Mouse (Mus musculus) liver, embryonic 16.5 days (tissue): ENCODE data around the gene Epm2aip1. TPM values are rescaled to one million over a fixed set of nuclear protein-coding genes. Genes with fewer than 3 reads are reported as not detected.

ENCODE experiments used
- ATAC-seq: fragments of 200-750 bp; cut with Nextera tagmentation; 2 replicates; pipeline ENCODE4 v1.8.0; 2017; ENCODE audit warnings: low read depth, mild to moderate bottlenecking, moderate number of reproducible peaks, moderate library complexity
- H3K27ac ChIP-seq: fragments of 300-500 bp; sonication (generic); 2 replicates; pipeline ENCODE4 v1.5.1; 2014; ENCODE audit warnings: mild to moderate bottlenecking, low read length
- H3K27me3 ChIP-seq: fragments of 300-500 bp; sonication (generic); 2 replicates; pipeline ENCODE4 v1.6.1; 2014; ENCODE audit warnings: low read depth, low read length, mixed read lengths; ENCODE audit not compliant: control insufficient read depth, insufficient read depth
- H3K36me3 ChIP-seq: fragments of 300-500 bp; sonication (generic); 2 replicates; pipeline ENCODE4 v1.6.1; 2014; ENCODE audit warnings: mild to moderate bottlenecking; ENCODE audit not compliant: control insufficient read depth, insufficient read depth
- H3K4me1 ChIP-seq: fragments of 300-500 bp; sonication (generic); 2 replicates; pipeline ENCODE4 v1.6.1; 2014; ENCODE audit warnings: low read depth, low read length, mixed read lengths; ENCODE audit not compliant: control insufficient read depth
- H3K4me2 ChIP-seq: fragments of 300-500 bp; sonication (generic); 2 replicates; pipeline ENCODE4 v1.6.1; 2014; ENCODE audit warnings: low read depth, low read length, mixed read lengths
- H3K4me3 ChIP-seq: fragments of 300-500 bp; sonication (generic); 2 replicates; pipeline ENCODE4 v1.5.1; 2014; ENCODE audit warnings: low read depth, mild to moderate bottlenecking, low read length
- H3K9ac ChIP-seq: fragments of 300-500 bp; sonication (generic); 2 replicates; pipeline ENCODE4 v1.6.1; 2014; ENCODE audit warnings: low read depth, low read length
- H3K9me3 ChIP-seq: fragments of 300-500 bp; sonication (generic); replicated peaks from 2 replicates; pipeline ENCODE4 v1.6.1; 2016; ENCODE audit warnings: low read length; ENCODE audit not compliant: control insufficient read depth
- WGBS: fragments of 180-500 bp; shearing (Covaris S2); extraction: QIAGEN DNeasy Blood & Tissue Kit; methylation state at CpG from one replicate; pipeline ENCODE4 v1.1.7; 2014; ENCODE audit not compliant: insufficient replicate concordance; 5-methylcytosine and 5-hydroxymethylcytosine counted together
- polyA plus RNA-seq: library from polyadenylated mRNA; unstranded; fragments of >200 nt; fragmentation: Nextera tagmentation; extraction: Ambion mirVana; gene quantifications from 2 replicates; pipeline ENCODE4 v1.2.1, GENCODE M21; 2015

Gene Epm2aip1
- polyA plus RNA-seq, 1 experiment from 2014 or later, result 9.0 TPM

GRCm38 (mm10) chr9:111252161-111252869 lies 19.4 kb upstream of the Epm2aip1 start:
- H3K36me3 ChIP-seq, result peaks cover 45% of the 10 kb centered on the region
- WGBS, result 62% methylated on average over 7 of the region's 7 CpGs
- ATAC-seq, result no peak

GRCm38 (mm10) chr9:111260360-111260985 lies 11.3 kb upstream of the Epm2aip1 start:
- Histone ChIP-seq H3K36me3 (peaks cover 52% of the 10 kb centered on the region), H3K4me1 (no peaks in the 10 kb centered on the region), H3K4me2 (no peak overlapping the region), H3K4me3 (no peak overlapping the region), H3K9me3 (no peaks in the 10 kb centered on the region), H3K27me3 (no peaks in the 10 kb centered on the region), H3K9ac (no peak overlapping the region), H3K27ac (no peak overlapping the region)
- WGBS, result 66% methylated on average over 1 of the region's 1 CpGs
- ATAC-seq, result no peak

More at GRCm38 (mm10) chr9:111252161-111252869, 19.4 kb upstream of the Epm2aip1 start:
- Histone ChIP-seq H3K9me3 (no peaks in the 10 kb centered on the region), H3K4me1 (no peaks in the 10 kb centered on the region; the same call in 1 of the 2 replicates), H3K27ac (no peak overlapping the region), H3K9ac (no peak overlapping the region), H3K27me3 (no peaks in the 10 kb centered on the region), H3K4me3 (no peak overlapping the region), H3K4me2 (no peak overlapping the region)

- Histone ChIP-seq H3K27ac (no peak overlapping the region), H3K4me1 (no peaks in the 10 kb centered on the region), H3K4me3 (no peak overlapping the region), H3K27me3 (no peaks in the 10 kb centered on the region), H3K9me3 (no peaks in the 10 kb centered on the region), H3K36me3 (peaks cover 48% of the 10 kb centered on the region), H3K4me2 (no peak overlapping the region), H3K9ac (no peak overlapping the region)
- WGBS, result 86% methylated on average over 4 of the region's 4 CpGs
- ATAC-seq, result no peak
Measured at GRCm38 (mm10) chr9:111261356-111261755, 10.4 kb upstream of the Epm2aip1 start.

- no peak overlapping the region for H3K4me3 ChIP-seq
- 91% methylated on average over 2 of the region's 2 CpGs for WGBS
- ATAC-seq, result no peak
- peaks cover 20% of the 10 kb centered on the region for H3K36me3 ChIP-seq
- no peak overlapping the region for H3K4me2 ChIP-seq
- no peaks in the 10 kb centered on the region for H3K27me3 ChIP-seq
- H3K9me3 ChIP-seq, result no peaks in the 10 kb centered on the region
- no peak overlapping the region for H3K9ac ChIP-seq
- H3K4me1 ChIP-seq, result peaks cover 10% of the 10 kb centered on the region
- H3K27ac ChIP-seq, result no peak overlapping the region
Measured at GRCm38 (mm10) chr9:111267998-111268397, 3.7 kb upstream of the Epm2aip1 start.

DNA sequence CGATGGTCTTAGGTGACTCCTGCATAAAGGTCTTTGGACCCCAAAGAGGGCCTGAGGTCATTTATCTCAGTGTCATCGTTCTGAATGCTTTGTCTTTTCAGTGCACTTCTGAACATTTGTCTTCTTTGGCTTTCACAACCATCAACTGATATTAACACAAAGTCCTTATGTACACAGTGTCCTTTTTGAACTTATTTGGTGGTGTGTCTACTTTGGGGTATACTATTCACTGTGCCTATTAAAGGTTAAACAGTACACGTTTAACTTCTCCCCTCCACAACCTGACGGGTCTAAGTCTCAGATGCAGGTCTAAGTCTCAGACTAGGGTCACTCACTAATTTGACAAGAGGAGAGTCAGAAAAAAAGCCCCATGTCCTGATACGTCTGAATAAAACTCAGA lies 1.1 kb upstream of the Epm2aip1 start:
- no peak for ATAC-seq
- H3K4me1 ChIP-seq, result peaks cover 24% of the 10 kb centered on the region
- peaks cover 3% of the 10 kb centered on the region; the same call in 1 of the 2 replicates for H3K36me3 ChIP-seq
- no peaks in the 10 kb centered on the region for H3K9me3 ChIP-seq
- 9% methylated on average over 5 of the region's 5 CpGs for WGBS
- H3K27me3 ChIP-seq, result no peaks in the 10 kb centered on the region
- peak overlapping the region; percentile 65 for H3K4me2 ChIP-seq
- H3K27ac ChIP-seq, result peak overlapping the region; percentile 93
- peak overlapping the region; percentile 93 for H3K4me3 ChIP-seq
- peak overlapping the region; percentile 95 for H3K9ac ChIP-seq

DNA sequence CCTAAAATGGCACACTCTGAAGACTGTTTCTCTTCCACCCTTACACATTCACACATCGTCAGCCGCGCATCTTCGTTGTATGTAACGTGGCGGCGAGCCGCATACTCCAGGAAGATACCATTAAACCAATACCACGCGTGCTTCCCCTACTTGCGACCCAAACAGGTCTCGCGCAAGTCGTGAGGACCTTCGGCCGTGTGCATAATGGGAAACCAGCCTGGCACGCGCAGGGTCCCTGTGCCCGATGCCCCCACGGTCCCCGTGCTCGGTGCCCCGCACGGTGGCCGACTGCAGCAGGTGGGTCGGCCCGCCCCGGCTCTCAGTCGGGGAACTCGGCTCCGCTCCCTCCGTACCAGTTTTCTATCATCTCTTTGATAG lies 684 bp upstream of the Epm2aip1 start:
- Histone ChIP-seq H3K36me3 (peaks cover 3% of the 10 kb centered on the region; the same call in 1 of the 2 replicates), H3K27me3 (no peaks in the 10 kb centered on the region), H3K9ac (peak overlapping the region; percentile 95), H3K4me1 (peaks cover 24% of the 10 kb centered on the region), H3K4me3 (peak overlapping the region; percentile 93), H3K9me3 (no peaks in the 10 kb centered on the region), H3K4me2 (peak overlapping the region; percentile 65), H3K27ac (peak overlapping the region; percentile 93)
- ATAC-seq, result peak; percentile 7
- WGBS, result under 1% methylated on average over 32 of the region's 32 CpGs

- peak overlapping the region; percentile 99 for H3K27ac ChIP-seq
- H3K36me3 ChIP-seq, result no peaks in the 10 kb centered on the region; the same call in 1 of the 2 replicates
- peak overlapping the region; percentile 98 for H3K9ac ChIP-seq
- ATAC-seq, result no peak
- no peaks in the 10 kb centered on the region for H3K27me3 ChIP-seq
- peak overlapping the region; percentile 87 for H3K4me2 ChIP-seq
- no peaks in the 10 kb centered on the region for H3K9me3 ChIP-seq
- WGBS, result 7% methylated on average over 19 of the region's 19 CpGs
- peak overlapping the region; percentile 97 for H3K4me3 ChIP-seq
- peaks cover 26% of the 10 kb centered on the region for H3K4me1 ChIP-seq
Measured at GRCm38 (mm10) chr9:111272356-111272755, 627 bp downstream of the Epm2aip1 start.

- H3K9me3 ChIP-seq, result no peaks in the 10 kb centered on the region
- H3K4me3 ChIP-seq, result peak overlapping the region; percentile 97
- peak overlapping the region; percentile 98 for H3K9ac ChIP-seq
- no peaks in the 10 kb centered on the region; the same call in 1 of the 2 replicates for H3K36me3 ChIP-seq
- no peaks in the 10 kb centered on the region for H3K27me3 ChIP-seq
- H3K27ac ChIP-seq, result no peak overlapping the region
- peaks cover 26% of the 10 kb centered on the region for H3K4me1 ChIP-seq
- WGBS, result 48% methylated on average over 15 of the region's 15 CpGs
- peak overlapping the region; percentile 87 for H3K4me2 ChIP-seq
- ATAC-seq, result no peak
Measured at GRCm38 (mm10) chr9:111272996-111273785, 1.5 kb downstream of the Epm2aip1 start.
